Mouse (Mus musculus) heart, embryonic 15.5 days (tissue): Measurements from ENCODE around the gene Sema3b. TPM values are rescaled to one million over a fixed set of nuclear protein-coding genes. Genes with fewer than 3 reads are reported as not detected.

ENCODE experiments used
- ATAC-seq: fragments of 200-750 bp; cut with Nextera tagmentation; replicated peaks from 2 replicates; pipeline ENCODE4 v1.8.0; 2017; ENCODE audit warnings: low read depth, moderate TSS enrichment; ENCODE audit not compliant: insufficient number of reproducible peaks, insufficient read depth, low FRiP score
- H3K27ac ChIP-seq: fragments of 300-500 bp; sonication (generic); 2 replicates; pipeline ENCODE4 v1.5.1; 2015; ENCODE audit warnings: mild to moderate bottlenecking, inconsistent platforms
- H3K27me3 ChIP-seq: fragments of 300-500 bp; sonication (generic); 2 replicates; pipeline ENCODE4 v1.6.1; 2015; ENCODE audit warnings: inconsistent platforms
- H3K36me3 ChIP-seq: fragments of 300-500 bp; sonication (generic); 2 replicates; pipeline ENCODE4 v1.6.1; 2015; ENCODE audit warnings: mild to moderate bottlenecking, inconsistent platforms
- H3K4me1 ChIP-seq: fragments of 300-500 bp; sonication (generic); replicated peaks from 2 replicates; pipeline ENCODE4 v1.6.1; 2015; ENCODE audit warnings: inconsistent platforms
- H3K4me2 ChIP-seq: fragments of 300-500 bp; sonication (generic); 2 replicates; pipeline ENCODE4 v1.6.1; 2015; ENCODE audit warnings: inconsistent platforms, mild to moderate bottlenecking, moderate library complexity
- H3K4me3 ChIP-seq: fragments of 300-500 bp; sonication (generic); 2 replicates; pipeline ENCODE4 v1.5.1; 2015; ENCODE audit warnings: mild to moderate bottlenecking, inconsistent platforms
- H3K9ac ChIP-seq: fragments of 300-500 bp; sonication (generic); 2 replicates; pipeline ENCODE4 v1.6.1; 2015; ENCODE audit warnings: mild to moderate bottlenecking, inconsistent platforms
- H3K9me3 ChIP-seq: fragments of 300-500 bp; sonication (generic); replicated peaks from 2 replicates; pipeline ENCODE4 v1.6.1; 2016; ENCODE audit warnings: inconsistent platforms
- WGBS: fragments of 180-500 bp; shearing (Covaris S2); methylation state at CpG from one replicate; pipeline ENCODE4 v1.1.7; 2015; ENCODE audit warnings: mixed read lengths; 5-methylcytosine and 5-hydroxymethylcytosine counted together
- polyA plus RNA-seq: library from polyadenylated mRNA; unstranded; fragments of >200 nt; fragmentation: Nextera tagmentation; extraction: Ambion mirVana; gene quantifications from 2 replicates; pipeline ENCODE4 v1.2.1, GENCODE M21; 2015

Sema3b gene
- 9.7 and 10.7 TPM in 2 replicates for polyA plus RNA-seq

GRCm38 (mm10) chr9:107608741-107609432 is at the start of gene Sema3b:
TSS of gene Sema3b (minus strand) at chr9:107609229.
- H3K4me2 ChIP-seq: peak within 1 kb of the TSS; percentile 58
- H3K9me3 ChIP-seq: no peaks in the 10 kb centered on the region
- peak within 1 kb of the TSS; percentile 78 for H3K27ac ChIP-seq
- H3K27me3 ChIP-seq: no peaks in the 10 kb centered on the region; the same call in 1 of the 2 replicates
- ATAC-seq: 0 out of 2 replicates have a peak, but pooled peaks have one; percentile 2
- H3K36me3 ChIP-seq: peaks cover 4% of the 10 kb centered on the region; the same call in 1 of the 2 replicates
- peaks cover 80% of the 10 kb centered on the region for H3K4me1 ChIP-seq
- 38% methylated on average over 12 of the region's 12 CpGs for WGBS
- no peak within 1 kb of the TSS for H3K4me3 ChIP-seq
- peak within 1 kb of the TSS; percentile 51; the same call in 1 of the 2 replicates for H3K9ac ChIP-seq

DNA sequence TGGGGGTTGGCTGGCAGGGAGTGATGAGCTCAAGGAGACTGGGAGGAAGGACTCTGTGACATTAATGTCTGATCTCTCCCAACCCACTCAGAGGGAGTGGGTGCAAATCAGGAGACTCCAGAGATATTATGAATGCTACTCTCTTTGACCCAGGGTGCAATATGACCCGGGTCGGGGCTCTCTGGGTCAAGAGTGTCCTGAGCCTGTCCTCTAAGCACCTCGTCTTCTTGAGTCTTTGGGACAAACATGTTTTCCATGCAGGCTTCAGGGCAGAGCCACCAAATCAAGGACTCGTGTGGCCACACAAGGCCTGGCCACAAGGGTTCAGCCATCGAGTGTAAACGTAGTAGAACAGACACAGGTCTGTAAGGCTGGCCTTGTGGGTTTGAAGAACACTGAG is 49.1 kb upstream of the Sema3b start:
- WGBS: 79% methylated on average over 6 of the region's 6 CpGs
- no peak overlapping the region for H3K4me3 ChIP-seq
- no peaks in the 10 kb centered on the region for H3K4me1 ChIP-seq
- H3K4me2 ChIP-seq: no peak overlapping the region
- no peaks in the 10 kb centered on the region for H3K9me3 ChIP-seq
- no peaks in the 10 kb centered on the region for H3K27me3 ChIP-seq
- ATAC-seq: no peak
- no peaks in the 10 kb centered on the region for H3K36me3 ChIP-seq
- no peak overlapping the region for H3K9ac ChIP-seq
- no peak overlapping the region for H3K27ac ChIP-seq

DNA sequence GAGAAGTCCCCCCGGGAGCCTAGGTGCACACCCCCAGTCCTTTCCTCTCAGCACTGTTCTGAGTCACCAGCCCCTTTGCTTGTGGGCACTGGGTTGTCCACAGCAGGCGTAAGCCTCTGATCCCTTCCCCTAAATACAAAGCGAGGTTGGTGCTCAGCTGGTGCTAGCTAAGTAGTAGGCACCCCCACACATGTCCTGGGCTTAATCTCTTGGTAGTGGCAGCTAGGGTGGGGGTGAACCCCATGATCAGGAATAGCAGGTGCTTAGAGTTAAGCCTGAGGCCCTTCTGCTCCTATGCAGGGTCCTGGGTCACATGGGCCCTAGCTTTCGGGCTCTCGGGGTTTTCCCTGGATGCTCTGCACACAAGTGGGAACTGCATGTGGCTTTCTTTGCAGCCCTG is 48.1 kb upstream of the Sema3b start:
- no peak overlapping the region for H3K4me2 ChIP-seq
- no peaks in the 10 kb centered on the region for H3K36me3 ChIP-seq
- no peak overlapping the region for H3K4me3 ChIP-seq
- WGBS: 81% methylated on average over 5 of the region's 5 CpGs
- no peaks in the 10 kb centered on the region for H3K4me1 ChIP-seq
- H3K9ac ChIP-seq: no peak overlapping the region
- no peaks in the 10 kb centered on the region for H3K27me3 ChIP-seq
- no peak overlapping the region for H3K27ac ChIP-seq
- ATAC-seq: no peak
- no peaks in the 10 kb centered on the region for H3K9me3 ChIP-seq

GRCm38 (mm10) chr9:107654585-107654984 is 45.6 kb upstream of the Sema3b start:
- Histone ChIP-seq H3K27me3 (no peaks in the 10 kb centered on the region), H3K9ac (no peak overlapping the region), H3K4me2 (no peak overlapping the region), H3K4me1 (peaks cover 9% of the 10 kb centered on the region), H3K9me3 (no peaks in the 10 kb centered on the region), H3K27ac (no peak overlapping the region), H3K36me3 (no peaks in the 10 kb centered on the region), H3K4me3 (no peak overlapping the region)
- 75% methylated on average over 4 of the region's 4 CpGs for WGBS
- no peak for ATAC-seq

DNA sequence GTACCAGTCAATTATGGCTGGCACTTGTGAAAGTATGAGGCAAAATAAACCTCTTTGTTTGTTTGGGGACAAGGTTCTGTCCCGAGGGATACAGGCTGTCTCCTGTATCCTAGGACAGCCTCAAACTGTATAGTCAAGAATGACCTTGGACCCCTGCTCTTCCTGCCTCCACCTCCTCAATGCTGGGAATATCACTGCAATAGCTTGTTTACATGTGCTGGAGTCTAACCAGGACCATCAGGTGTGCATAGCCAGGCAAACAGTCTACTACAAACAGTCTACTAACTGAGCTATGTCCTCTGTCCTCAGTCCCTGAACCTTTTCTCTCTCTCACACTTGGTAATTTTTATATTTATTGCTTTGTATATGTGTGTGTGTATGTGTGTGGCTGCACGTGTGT is 44.4 kb upstream of the Sema3b start:
- H3K4me3 ChIP-seq: no peak overlapping the region
- H3K9me3 ChIP-seq: no peaks in the 10 kb centered on the region
- 79% methylated on average over 2 of the region's 2 CpGs for WGBS
- no peak for ATAC-seq
- no peaks in the 10 kb centered on the region for H3K36me3 ChIP-seq
- H3K9ac ChIP-seq: no peak overlapping the region
- no peak overlapping the region for H3K27ac ChIP-seq
- no peaks in the 10 kb centered on the region for H3K27me3 ChIP-seq
- H3K4me1 ChIP-seq: peaks cover 9% of the 10 kb centered on the region
- no peak overlapping the region for H3K4me2 ChIP-seq

- Histone ChIP-seq H3K36me3 (no peaks in the 10 kb centered on the region), H3K27ac (no peak overlapping the region), H3K4me1 (peaks cover 9% of the 10 kb centered on the region), H3K27me3 (0 out of 2 replicates have a peak, but pooled peaks cover 2% of the 10 kb centered on the region), H3K9me3 (no peaks in the 10 kb centered on the region), H3K4me3 (no peak overlapping the region), H3K9ac (0 out of 2 replicates have a peak overlapping the region, but pooled peaks have one; percentile 14), H3K4me2 (no peak overlapping the region)
- 29% methylated on average over 12 of the region's 12 CpGs for WGBS
- no peak for ATAC-seq
Observed at GRCm38 (mm10) chr9:107650708-107651481, 41.9 kb upstream of the Sema3b start.

GRCm38 (mm10) chr9:107650225-107650624 is 41.2 kb upstream of the Sema3b start:
- ATAC-seq: no peak
- WGBS: 66% methylated on average over 7 of the region's 7 CpGs
- H3K9ac ChIP-seq: no peak overlapping the region

DNA sequence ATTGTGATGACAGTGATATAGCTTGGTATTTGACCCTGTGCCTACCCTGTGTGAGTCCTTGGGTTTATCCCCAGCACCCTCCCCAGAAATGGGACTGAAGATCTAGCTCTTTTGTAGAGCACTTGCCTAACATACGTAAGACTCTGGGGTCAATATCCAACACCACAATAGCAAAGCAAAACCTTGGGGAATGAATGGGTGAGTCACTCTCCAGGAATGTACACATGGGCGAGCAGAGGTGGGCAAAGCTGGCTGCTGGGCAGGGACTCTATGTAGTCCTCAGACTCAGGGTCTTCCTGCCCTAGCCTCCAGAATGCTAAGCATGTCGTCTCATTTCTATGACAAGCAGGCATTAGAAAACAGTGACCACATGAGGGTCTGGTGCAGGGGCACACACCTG is 39.7 kb upstream of the Sema3b start:
- H3K27ac ChIP-seq: no peak overlapping the region
- no peak overlapping the region for H3K4me3 ChIP-seq
- 0 out of 2 replicates have a peak, but pooled peaks cover 2% of the 10 kb centered on the region for H3K27me3 ChIP-seq
- H3K4me2 ChIP-seq: no peak overlapping the region
- peaks cover 23% of the 10 kb centered on the region for H3K4me1 ChIP-seq
- ATAC-seq: no peak
- WGBS: 56% methylated on average over 3 of the region's 3 CpGs
- no peaks in the 10 kb centered on the region for H3K36me3 ChIP-seq
- H3K9ac ChIP-seq: no peak overlapping the region
- H3K9me3 ChIP-seq: no peaks in the 10 kb centered on the region

More at GRCm38 (mm10) chr9:107650225-107650624, 41.2 kb upstream of the Sema3b start:
- H3K9me3 ChIP-seq: no peaks in the 10 kb centered on the region
- H3K36me3 ChIP-seq: no peaks in the 10 kb centered on the region
- H3K4me2 ChIP-seq: no peak overlapping the region
- no peak overlapping the region for H3K4me3 ChIP-seq
- H3K27me3 ChIP-seq: 0 out of 2 replicates have a peak, but pooled peaks cover 2% of the 10 kb centered on the region
- H3K4me1 ChIP-seq: peaks cover 12% of the 10 kb centered on the region
- H3K27ac ChIP-seq: no peak overlapping the region

GRCm38 (mm10) chr9:107646975-107647374 is 37.9 kb upstream of the Sema3b start:
- WGBS: 83% methylated on average over 6 of the region's 6 CpGs
- H3K27me3 ChIP-seq: 0 out of 2 replicates have a peak, but pooled peaks cover 2% of the 10 kb centered on the region

GRCm38 (mm10) chr9:107645577-107645976 is 36.5 kb upstream of the Sema3b start:
- 11% methylated on average over 5 of the region's 5 CpGs for WGBS
- Histone ChIP-seq H3K4me3 (no peak overlapping the region), H3K9me3 (no peaks in the 10 kb centered on the region), H3K27me3 (0 out of 2 replicates have a peak, but pooled peaks cover 2% of the 10 kb centered on the region), H3K36me3 (no peaks in the 10 kb centered on the region), H3K4me2 (no peak overlapping the region), H3K4me1 (peaks cover 17% of the 10 kb centered on the region), H3K27ac (no peak overlapping the region), H3K9ac (no peak overlapping the region)
- peak; percentile 53; the same call in 1 of the 2 replicates for ATAC-seq

More at GRCm38 (mm10) chr9:107646975-107647374, 37.9 kb upstream of the Sema3b start:
- no peak for ATAC-seq
- no peak overlapping the region for H3K4me3 ChIP-seq
- H3K36me3 ChIP-seq: no peaks in the 10 kb centered on the region
- H3K9me3 ChIP-seq: no peaks in the 10 kb centered on the region
- peaks cover 23% of the 10 kb centered on the region for H3K4me1 ChIP-seq
- no peak overlapping the region for H3K27ac ChIP-seq
- H3K4me2 ChIP-seq: no peak overlapping the region
- H3K9ac ChIP-seq: no peak overlapping the region

DNA sequence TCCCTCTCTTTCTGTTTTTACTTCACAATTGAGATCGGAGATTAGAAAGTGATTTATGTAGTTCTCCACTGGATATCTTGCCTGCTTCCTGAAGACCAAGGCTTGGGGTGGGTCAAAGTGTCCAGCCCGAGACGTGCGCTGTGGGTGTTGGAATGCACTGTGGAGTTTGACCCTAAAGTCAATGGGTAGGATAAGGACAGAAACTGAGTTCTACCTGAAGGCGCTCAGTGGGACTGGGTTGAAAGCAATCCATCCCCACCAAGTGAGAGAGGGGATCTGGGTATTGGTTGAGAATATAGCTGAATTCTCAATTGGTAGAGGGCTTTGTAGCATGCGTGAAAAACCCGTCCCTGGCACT is 36.1 kb upstream of the Sema3b start:
- H3K9ac ChIP-seq: peak overlapping the region; percentile 48; the same call in 1 of the 2 replicates
- 43% methylated on average over 7 of the region's 7 CpGs for WGBS
- peak overlapping the region; percentile 45; the same call in 1 of the 2 replicates for H3K4me3 ChIP-seq
- H3K27me3 ChIP-seq: 0 out of 2 replicates have a peak, but pooled peaks cover 2% of the 10 kb centered on the region
- no peaks in the 10 kb centered on the region for H3K36me3 ChIP-seq
- H3K9me3 ChIP-seq: no peaks in the 10 kb centered on the region
- peaks cover 16% of the 10 kb centered on the region for H3K4me1 ChIP-seq
- H3K27ac ChIP-seq: no peak overlapping the region
- H3K4me2 ChIP-seq: peak overlapping the region; percentile 70
- no peak for ATAC-seq
